Mouse (Mus musculus) CH12.LX (cell line): Measurements from ENCODE around the gene Gm43720.

ENCODE experiments used
- CTCF ChIP-seq, 2 experiments: IDR thresholded peaks in 1 of 2; conservative IDR thresholded peaks in 1 of 2; 2 replicates each; pipeline ENCODE4 v1.5.1; 2011 to 2012; ENCODE audit warnings: low read depth in 2 of 2, low read length in 2 of 2, improper control_type of control experiment in 1 of 2, inconsistent platforms in 1 of 2, mild to moderate bottlenecking in 1 of 2, moderate library complexity in 1 of 2
- E2F4 ChIP-seq: IDR thresholded peaks from 2 replicates; pipeline ENCODE4 v1.6.1; 2011; ENCODE audit warnings: low read depth, low read length, improper control_type of control experiment; ENCODE audit not compliant: insufficient replicate concordance
- ELF1 ChIP-seq: IDR thresholded peaks from 2 replicates; pipeline ENCODE4 v1.6.1; 2014; ENCODE audit warnings: low read depth, mild to moderate bottlenecking, inconsistent platforms, low read length, improper control_type of control experiment
- EP300 ChIP-seq: IDR thresholded peaks from 2 replicates; pipeline ENCODE4 v1.6.1; 2011; ENCODE audit warnings: low read length, improper control_type of control experiment
- IRF4 ChIP-seq: IDR thresholded peaks from 2 replicates; pipeline ENCODE4 v1.6.1; 2014; ENCODE audit warnings: low read depth, mild to moderate bottlenecking, inconsistent platforms, low read length, improper control_type of control experiment
- MAX ChIP-seq: IDR thresholded peaks from 2 replicates; pipeline ENCODE4 v1.6.1; 2011; ENCODE audit warnings: low read length, improper control_type of control experiment
- MAZ ChIP-seq: IDR thresholded peaks from 2 replicates; pipeline ENCODE4 v1.6.1; 2012; ENCODE audit warnings: low read depth, mild to moderate bottlenecking, inconsistent platforms, low read length, improper control_type of control experiment, moderate library complexity
- POLR2A ChIP-seq: IDR thresholded peaks from 2 replicates; pipeline ENCODE4 v1.6.1; 2011; ENCODE audit warnings: low read depth, mild to moderate bottlenecking, improper control_type of control experiment, low read length
- POLR2AphosphoS2 ChIP-seq: IDR thresholded peaks from 2 replicates; pipeline ENCODE4 v1.6.1; 2011; ENCODE audit warnings: low read depth, low read length, improper control_type of control experiment
- TBP ChIP-seq: conservative IDR thresholded peaks from 2 replicates; pipeline ENCODE4 v1.6.1; 2011; ENCODE audit warnings: low read depth, low read length, improper control_type of control experiment
- TCF12 ChIP-seq: IDR thresholded peaks from 2 replicates; pipeline ENCODE4 v1.6.1; 2014; ENCODE audit warnings: low read depth, mild to moderate bottlenecking, inconsistent platforms, low read length, improper control_type of control experiment

- no peak for TF ChIP-seq ELF1
- TF ChIP-seq POLR2A, result no peak
- TF ChIP-seq EP300, result no peak
- no peak for TF ChIP-seq CTCF (conservative IDR thresholded peaks at IDR 0.05 in 1 of 2, IDR thresholded peaks at IDR 0.05 in 1 of 2; ENCODE audit: low read depth in 2 of 2, low read length in 2 of 2)
- TF ChIP-seq MAX, result no peak
- no peak for TF ChIP-seq TCF12
- TF ChIP-seq E2F4, result no peak
- no peak for TF ChIP-seq IRF4
- no peak for TF ChIP-seq MAZ
- TF ChIP-seq POLR2AphosphoS2, result no peak
- no peak for TF ChIP-seq TBP
Observed at GRCm38 (mm10) chr5:138277994-138278393, 1.8 kb downstream of the Gm43720 start.
